Comparison of ENCODE assay signal across 18 mouse cellular contexts in the genomic region with DNA sequence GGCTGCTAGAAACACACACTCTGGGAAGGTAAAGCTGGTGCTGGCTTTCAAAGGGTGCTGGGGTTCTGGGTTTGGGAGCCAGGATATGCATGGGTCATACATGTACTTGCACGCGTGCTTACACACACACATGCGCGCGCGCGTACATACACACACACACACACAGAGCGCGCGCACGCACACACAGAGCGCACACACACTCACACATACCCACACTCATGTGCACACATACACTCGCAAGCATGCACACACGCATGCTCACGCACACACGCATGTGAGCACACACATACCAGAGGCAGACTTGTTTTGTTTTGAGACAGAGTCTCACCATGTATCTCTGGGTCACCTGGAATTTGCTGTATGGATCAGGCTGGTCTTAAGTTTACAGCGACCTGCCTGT. TPM values are rescaled to one million over a fixed set of nuclear protein-coding genes. Genes with fewer than 3 reads are reported as not detected.
DNase-seq lines count a peak whose midpoint lies in the region; ATAC-seq and TF ChIP-seq lines count a peak whose summit lies in the region.
"Had no signal": no experiment of that assay in that cellular context is flagged by ENCODE, and none has a peak within 500 bp of the region (broad histone marks: within the 10 kb centered on the region; RNA-seq: fewer than 3 reads in every experiment).

No protein-coding gene starts in this region.

- H3K27me3 ChIP-seq in hindbrain, embryonic 12.5 days = peaks cover 94% of the 10 kb centered on the region
- peaks cover 95% of the 10 kb centered on the region for H3K27me3 ChIP-seq in hindbrain, embryonic 13.5 days
- peaks cover 75% of the 10 kb centered on the region for H3K27me3 ChIP-seq in limb, embryonic 10.5 days (ENCODE audit: low read depth, poor library complexity, severe bottlenecking)

- no peaks in the 10 kb centered on the region for H3K9me3 ChIP-seq in hindbrain, embryonic 12.5 days (replicated peaks)
- H3K9me3 ChIP-seq in hindbrain, embryonic 13.5 days = no peaks in the 10 kb centered on the region
- H3K9me3 ChIP-seq in limb, embryonic 10.5 days (replicated peaks) = no peaks in the 10 kb centered on the region
- H3K9me3 ChIP-seq: embryonic facial prominence, embryonic 10.5 days; embryonic facial prominence, embryonic 13.5 days; forebrain, embryonic 13.5 days; heart, embryonic 10.5 days; heart, embryonic 13.5 days had no signal

- TF ChIP-seq CTCF in bone marrow, adult 2 months (IDR thresholded peaks at IDR 0.05; ENCODE audit: control insufficient read depth, insufficient read depth, low read length) = peak; percentile 3; the same call in 1 of the 2 replicates

- peak; percentile 13 for DNase-seq in CD4-positive, CD25-positive, alpha-beta regulatory T cell, adult 2 months (ENCODE audit: low read depth, low spot score)
- no peak for DNase-seq in limb, embryonic 10.5 days (ENCODE audit: low spot score)

- 91% methylated on average over 17 of the region's 17 CpGs for WGBS in hindbrain, embryonic 12.5 days
- 87% methylated on average over 17 of the region's 17 CpGs for WGBS in hindbrain, embryonic 13.5 days
- WGBS in bone marrow, adult 2 months = 85% methylated on average over 17 of the region's 17 CpGs
- 88% methylated on average over 17 of the region's 17 CpGs for WGBS in limb, embryonic 10.5 days

- H3K4me2 ChIP-seq in hindbrain, embryonic 12.5 days (replicated peaks) = no peak overlapping the region
- no peak overlapping the region for H3K4me2 ChIP-seq in hindbrain, embryonic 13.5 days
- H3K4me2 ChIP-seq: embryonic facial prominence, embryonic 13.5 days; heart, embryonic 13.5 days; hindbrain, embryonic 14.5 days had no signal

- TF ChIP-seq POLR2A in bone marrow, adult 2 months (IDR thresholded peaks at IDR 0.05; ENCODE audit: borderline replicate concordance, control insufficient read depth, low read depth, low read length) = no peak

- H3K9ac ChIP-seq in hindbrain, embryonic 12.5 days = no peak overlapping the region
- no peak overlapping the region for H3K9ac ChIP-seq in hindbrain, embryonic 13.5 days
- H3K9ac ChIP-seq: embryonic facial prominence, embryonic 13.5 days; forebrain, embryonic 13.5 days; forebrain, postnatal 0 days; heart, embryonic 13.5 days; hindbrain, embryonic 14.5 days had no signal

- ATAC-seq in CD4-positive, CD25-positive, alpha-beta regulatory T cell, adult 4 months = no peak
- ATAC-seq in hindbrain, embryonic 12.5 days (ENCODE audit: low FRiP score) = 0 out of 2 replicates have a peak, but pooled peaks have one; percentile 24
- no peak for ATAC-seq in hindbrain, embryonic 13.5 days (ENCODE audit: low FRiP score)

- H3K27ac ChIP-seq in hindbrain, embryonic 12.5 days = no peak overlapping the region
- no peak overlapping the region for H3K27ac ChIP-seq in hindbrain, embryonic 13.5 days
- H3K27ac ChIP-seq in bone marrow, adult 2 months (ENCODE audit: control insufficient read depth, insufficient read depth, low read depth, low read length, poor library complexity) = no peak overlapping the region
- no peak overlapping the region for H3K27ac ChIP-seq in limb, embryonic 10.5 days
- H3K27ac ChIP-seq: embryonic facial prominence, embryonic 10.5 days; embryonic facial prominence, embryonic 13.5 days; forebrain, embryonic 13.5 days; gastrocnemius, adult 2 months; heart, adult 2 months; heart, embryonic 10.5 days; heart, embryonic 13.5 days; hindbrain, embryonic 14.5 days; hindbrain, postnatal 0 days had no signal

- no peaks in the 10 kb centered on the region for H3K36me3 ChIP-seq in hindbrain, embryonic 12.5 days
- no peaks in the 10 kb centered on the region for H3K36me3 ChIP-seq in hindbrain, embryonic 13.5 days
- no peaks in the 10 kb centered on the region for H3K36me3 ChIP-seq in limb, embryonic 10.5 days
- H3K36me3 ChIP-seq: embryonic facial prominence, embryonic 10.5 days; embryonic facial prominence, embryonic 13.5 days; heart, embryonic 10.5 days; heart, embryonic 13.5 days had no signal

- H3K4me1 ChIP-seq in hindbrain, embryonic 12.5 days = peaks cover 11% of the 10 kb centered on the region
- peaks cover 16% of the 10 kb centered on the region for H3K4me1 ChIP-seq in hindbrain, embryonic 13.5 days (replicated peaks)
- 0 out of 2 replicates have a peak, but pooled peaks cover 1% of the 10 kb centered on the region for H3K4me1 ChIP-seq in bone marrow, adult 2 months (ENCODE audit: control insufficient read depth, insufficient read depth, low read length)
- H3K4me1 ChIP-seq in limb, embryonic 10.5 days = peaks cover 20% of the 10 kb centered on the region

- H3K4me3 ChIP-seq in hindbrain, embryonic 12.5 days = no peak overlapping the region
- H3K4me3 ChIP-seq in hindbrain, embryonic 13.5 days = no peak overlapping the region
- H3K4me3 ChIP-seq in bone marrow, adult 2 months (replicated peaks; ENCODE audit: control insufficient read depth, low read depth, low read length) = no peak overlapping the region
- no peak overlapping the region for H3K4me3 ChIP-seq in limb, embryonic 10.5 days
- H3K4me3 ChIP-seq: embryonic facial prominence, embryonic 10.5 days; erythroblast, embryonic 14.5 days; forebrain, embryonic 13.5 days; gastrocnemius, adult 2 months; heart, adult 2 months; heart, embryonic 10.5 days; heart, embryonic 13.5 days had no signal

RNA-seq across cellular contexts. Expression of a gene that starts 1.4 kb away (rescaled TPM):
- polyA plus RNA-seq in CD4-positive, CD25-positive, alpha-beta regulatory T cell, adult 4 months (2017; shearing (Covaris generic)) = not detected
- 0.68 and 0.84 TPM in 2 replicates for polyA plus RNA-seq in hindbrain, embryonic 12.5 days (2016; fragmentation: Nextera tagmentation; extraction: Ambion mirVana)
- 0.25 and 0.32 TPM in 2 replicates for polyA plus RNA-seq in hindbrain, embryonic 13.5 days (2015; fragmentation: Nextera tagmentation; extraction: Ambion mirVana)
- polyA plus RNA-seq in bone marrow, adult 2 months (2011; ENCODE audit: insufficient read depth, insufficient read length, low replicate concordance, missing spikeins) = not detected in 2 replicates
- 0.10 and 0.13 TPM in 2 replicates for polyA plus RNA-seq in limb, embryonic 10.5 days (2016; fragmentation: Nextera tagmentation; extraction: Ambion mirVana)
- polyA plus RNA-seq: erythroblast, embryonic 14.5 days; inflammation-experienced regulatory T-cells, adult 6 months had no signal
